Mouse (Mus musculus): ENCODE data around the gene Spata17. TPM values are rescaled to one million over a fixed set of nuclear protein-coding genes. Genes with fewer than 3 reads are reported as not detected.

Gene Spata17
- total RNA-seq, 2 experiments from 2014 or later, result 0.74 to 0.79 TPM

DNA sequence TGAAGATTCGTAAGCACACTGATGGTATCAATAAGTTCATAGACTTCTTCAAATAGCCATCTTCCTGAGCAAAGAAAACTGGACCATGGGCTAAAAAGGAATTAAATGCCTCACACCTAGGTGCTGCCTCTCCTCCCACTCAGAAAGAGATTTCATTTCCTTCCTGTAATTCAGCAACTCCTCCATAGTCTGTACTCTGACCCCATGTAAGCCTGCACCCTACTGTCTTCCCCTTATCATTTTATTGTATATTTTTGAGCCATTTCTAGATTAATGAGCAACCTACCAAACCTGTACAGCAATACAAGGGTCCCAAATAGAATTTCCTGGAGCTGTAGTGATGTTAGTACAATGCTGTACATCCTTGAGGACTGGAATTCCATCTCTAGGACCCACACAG lies 211.0 kb downstream of the Spata17 start:
- DNase-seq (ENCODE audit: low spot score in 2 of 2), result no peak
- Histone ChIP-seq H3K4me3 (no peak overlapping the region), H3K27ac (no peak overlapping the region)
- no peak for TF ChIP-seq CTCF (conservative IDR thresholded peaks at IDR 0.05)

DNA sequence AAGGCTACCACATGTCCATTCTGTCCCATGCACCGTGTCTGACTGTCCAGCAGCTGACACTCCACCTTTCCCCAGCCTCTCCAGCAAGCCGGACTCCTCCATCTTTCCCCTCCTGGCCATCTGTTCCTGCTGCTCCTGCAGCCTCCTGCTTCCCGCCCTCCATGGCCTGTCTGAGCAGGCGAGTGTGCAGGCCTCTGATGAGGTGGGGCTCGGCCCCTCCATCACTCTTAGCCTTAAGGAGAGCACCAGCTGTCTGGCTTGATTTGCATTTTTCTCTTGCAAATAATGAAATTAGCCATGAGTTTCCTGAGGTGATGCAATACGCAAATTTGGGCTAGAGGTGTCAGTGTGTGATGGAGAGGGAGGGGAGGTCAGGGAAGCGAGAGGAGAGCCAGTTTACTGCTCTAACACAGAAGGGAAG lies 211.8 kb downstream of the Spata17 start:
- Histone ChIP-seq H3K27ac (no peak overlapping the region), H3K4me3 (no peak overlapping the region)
- no peak for TF ChIP-seq CTCF (conservative IDR thresholded peaks at IDR 0.05)
- no peak for DNase-seq (ENCODE audit: low spot score in 2 of 2)

DNA sequence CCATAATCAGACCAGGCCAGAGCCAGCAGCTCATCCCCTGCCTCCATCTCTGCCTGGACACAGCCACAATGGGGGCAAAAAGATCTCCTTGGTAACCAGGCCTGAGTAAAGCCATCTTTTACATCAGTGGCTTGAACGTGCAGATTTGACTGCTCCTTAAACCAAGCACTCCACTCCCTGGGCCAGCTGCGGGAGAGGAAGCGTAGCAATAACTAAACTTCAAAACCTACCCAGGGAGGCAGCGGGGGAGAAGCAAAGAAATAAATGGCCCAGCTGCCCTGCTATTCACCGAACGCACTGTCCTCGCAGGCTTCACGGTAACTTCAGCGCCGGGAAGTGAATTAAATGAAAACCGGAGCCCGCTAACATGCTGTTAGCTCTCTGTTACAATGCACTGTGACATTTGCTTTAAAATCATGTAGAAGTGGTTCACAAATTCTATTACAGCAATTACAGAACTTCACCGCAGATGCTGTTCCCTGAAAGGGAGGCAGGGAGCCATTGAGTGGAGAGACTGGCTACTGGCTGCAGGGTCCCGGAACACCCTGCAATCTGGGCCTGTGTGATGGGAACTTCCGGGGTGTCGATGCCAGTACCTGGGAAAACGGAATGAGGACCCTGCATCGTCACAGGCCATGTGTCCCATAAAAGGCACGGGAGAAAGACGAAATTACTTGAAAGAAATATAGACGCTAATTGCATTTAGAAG lies 217.5 kb downstream of the Spata17 start:
- Histone ChIP-seq H3K4me3 (no peak overlapping the region), H3K27ac (no peak overlapping the region)
- TF ChIP-seq CTCF (conservative IDR thresholded peaks at IDR 0.05), result no peak
- no peak for DNase-seq (ENCODE audit: low spot score in 2 of 2)

Other genes starting within 250 kb of the Spata17 start
- under 1 TPM in 1 of 2 experiments, not detected in 1; 0.10 TPM for gene D1Pas1, start 248.0 kb downstream of the Spata17 start, total RNA-seq (2021)
- 10 to 100 TPM; 19.6 to 24.3 TPM for gene Gpatch2, start within 50 bp of the Spata17 start, total RNA-seq (2021)

Data from layer of hippocampus, adult 2 months (tissue).